ENCODE assay signal across 8 mouse cellular contexts in the genomic region with DNA sequence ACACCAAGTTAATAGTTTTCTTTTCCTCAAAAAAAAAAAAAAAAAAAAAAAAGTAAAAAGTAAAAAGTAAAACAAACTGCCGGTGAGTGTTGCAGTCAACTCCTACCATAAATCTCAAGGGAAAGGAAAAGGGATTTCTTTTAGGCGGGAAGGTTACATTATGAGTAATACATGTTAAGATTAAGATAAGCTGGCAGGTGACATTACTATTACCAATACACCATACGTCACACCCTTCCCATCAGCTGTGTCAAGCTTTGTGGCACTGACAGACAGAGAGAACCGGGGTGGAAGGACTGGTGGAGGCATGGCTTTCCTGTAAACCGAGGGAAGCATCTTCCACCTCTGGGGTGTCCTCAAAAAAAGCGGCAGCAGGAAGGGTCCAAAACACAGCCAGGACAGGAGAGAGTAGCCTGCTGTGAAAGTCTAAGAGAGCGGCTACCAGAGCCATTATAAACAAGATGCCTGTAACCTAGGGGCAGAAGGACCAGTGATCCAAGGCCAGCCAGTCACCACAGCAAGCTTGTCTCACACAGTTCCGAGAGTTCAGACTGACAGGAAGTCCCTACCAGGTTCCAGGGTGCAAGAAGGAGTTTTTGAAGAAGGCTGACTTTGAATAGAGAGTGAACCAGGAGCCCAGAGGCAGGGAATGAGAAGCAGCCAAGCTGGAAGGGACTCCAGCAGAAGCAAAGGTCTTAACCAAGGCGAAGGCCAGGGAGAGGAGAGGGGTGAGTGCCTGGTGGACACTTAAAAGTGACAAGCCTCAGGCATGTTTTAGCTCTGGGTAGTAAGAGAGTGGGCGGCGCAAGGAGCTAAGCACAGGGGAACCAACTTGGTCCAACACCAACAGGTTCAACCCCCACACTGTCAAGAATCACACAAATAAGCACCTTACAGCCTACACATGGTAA. TPM values are rescaled to one million over a fixed set of nuclear protein-coding genes. Genes with fewer than 3 reads are reported as not detected.
DNase-seq lines count a peak whose midpoint lies in the region; ATAC-seq and TF ChIP-seq lines count a peak whose summit lies in the region.

No protein-coding gene starts in this region.

- no peak for TF ChIP-seq CTCF in forebrain, postnatal 0 days (IDR thresholded peaks at IDR 0.05; ENCODE audit: low read depth)

- H3K36me3 ChIP-seq in heart, embryonic 13.5 days, result peaks cover 8% of the 10 kb centered on the region; the same call in 1 of the 2 replicates
- peaks cover 14% of the 10 kb centered on the region for H3K36me3 ChIP-seq in ES-E14 (ENCODE audit: control insufficient read depth, insufficient read depth, low read length, poor library complexity, severe bottlenecking)
- H3K36me3 ChIP-seq in forebrain, postnatal 0 days (ENCODE audit: insufficient read depth), result no peaks in the 10 kb centered on the region; the same call in 1 of the 2 replicates
- 0 out of 2 replicates have a peak, but pooled peaks cover 5% of the 10 kb centered on the region for H3K36me3 ChIP-seq in midbrain, embryonic 13.5 days

- no peak for ATAC-seq in heart, embryonic 13.5 days (ENCODE audit: extremely low read depth, insufficient number of reproducible peaks, low FRiP score, low TSS enrichment)
- no peak for ATAC-seq in forebrain, postnatal 0 days
- ATAC-seq in midbrain, embryonic 13.5 days, result no peak

- 0 out of 2 replicates have a peak overlapping the region, but pooled peaks have one; percentile 5 for H3K27ac ChIP-seq in heart, embryonic 13.5 days (replicated peaks)
- H3K27ac ChIP-seq in ES-E14 (ENCODE audit: insufficient read depth, low read depth, low read length, poor library complexity, severe bottlenecking), result peak overlapping the region; percentile 59; the same call in 1 of the 2 replicates
- no peak overlapping the region for H3K27ac ChIP-seq in forebrain, postnatal 0 days (ENCODE audit: low read depth, low read length)
- H3K27ac ChIP-seq in midbrain, embryonic 13.5 days, result no peak overlapping the region

- H3K9me3 ChIP-seq in heart, embryonic 13.5 days, result no peaks in the 10 kb centered on the region
- H3K9me3 ChIP-seq in ES-E14 (ENCODE audit: control insufficient read depth, insufficient read depth, low read depth, low read length), result no peaks in the 10 kb centered on the region
- H3K9me3 ChIP-seq in forebrain, postnatal 0 days (ENCODE audit: low read length), result no peaks in the 10 kb centered on the region
- H3K9me3 ChIP-seq in midbrain, embryonic 13.5 days, result no peaks in the 10 kb centered on the region

- in situ Hi-C loops in ES-E14 (cut with MboI; ENCODE audit: low sequenced_read_pairs in 2 of 2, unreplicated experiment in 2 of 2), result no loop called here

- intact Hi-C loops in heart, postnatal 36 days (cut with DNase I), result no loop called here
- intact Hi-C loops in gastrocnemius, postnatal 14 days (cut with DNase I; ENCODE audit: low total_unique reads), result no loop called here

- DNase-seq in heart, postnatal 36 days, result no peak
- no peak for DNase-seq in ES-E14 (ENCODE audit: low read depth, low spot score)
- no peak for DNase-seq in forebrain, postnatal 0 days
- no peak for DNase-seq in frontal cortex, postnatal 25 days (ENCODE audit: low spot score in 2 of 2)
- DNase-seq in gastrocnemius, postnatal 14 days, result no peak
- no peak for DNase-seq in frontal cortex, postnatal 10 days (ENCODE audit: low spot score in 2 of 2)

- peak overlapping the region; percentile 95 for H3K4me2 ChIP-seq in heart, embryonic 13.5 days
- peak overlapping the region; percentile 66 for H3K4me2 ChIP-seq in forebrain, postnatal 0 days (ENCODE audit: low read depth)
- peak overlapping the region; percentile 92 for H3K4me2 ChIP-seq in midbrain, embryonic 13.5 days (replicated peaks)

- H3K27me3 ChIP-seq in heart, embryonic 13.5 days (replicated peaks), result peaks cover 7% of the 10 kb centered on the region; the same call in 1 of the 2 replicates
- 0 out of 2 replicates have a peak, but pooled peaks cover 3% of the 10 kb centered on the region for H3K27me3 ChIP-seq in forebrain, postnatal 0 days (ENCODE audit: insufficient read depth, low read length)
- no peaks in the 10 kb centered on the region; the same call in 1 of the 2 replicates for H3K27me3 ChIP-seq in midbrain, embryonic 13.5 days

- 67% methylated on average over 11 of the region's 11 CpGs for WGBS in heart, embryonic 13.5 days
- WGBS in forebrain, postnatal 0 days, result 74% methylated on average over 11 of the region's 11 CpGs
- 80% methylated on average over 11 of the region's 11 CpGs for WGBS in midbrain, embryonic 13.5 days

- peak overlapping the region; percentile 95 for H3K4me3 ChIP-seq in heart, embryonic 13.5 days
- H3K4me3 ChIP-seq in ES-E14 (ENCODE audit: insufficient read depth in 1 of 2, low read depth in 1 of 2, low read length in 2 of 2, poor library complexity in 1 of 2, severe bottlenecking in 1 of 2), result peak overlapping the region; percentile 95 to 99
- H3K4me3 ChIP-seq in forebrain, postnatal 0 days (ENCODE audit: low read depth, low read length), result no peak overlapping the region
- peak overlapping the region; percentile 95 for H3K4me3 ChIP-seq in midbrain, embryonic 13.5 days (replicated peaks)

- H3K4me1 ChIP-seq in heart, embryonic 13.5 days, result peaks cover 46% of the 10 kb centered on the region
- peaks cover 9 to 14% of the 10 kb centered on the region in 2 experiments for H3K4me1 ChIP-seq in ES-E14 (ENCODE audit: control insufficient read depth in 2 of 2, insufficient read depth in 2 of 2, low read length in 2 of 2, poor library complexity in 1 of 2)
- H3K4me1 ChIP-seq in forebrain, postnatal 0 days (ENCODE audit: insufficient read depth), result peaks cover 12% of the 10 kb centered on the region
- H3K4me1 ChIP-seq in midbrain, embryonic 13.5 days (replicated peaks), result peaks cover 31% of the 10 kb centered on the region

- peak overlapping the region; percentile 96 for H3K9ac ChIP-seq in heart, embryonic 13.5 days
- peak overlapping the region; percentile 69 for H3K9ac ChIP-seq in ES-E14 (ENCODE audit: insufficient read depth, low read depth, low read length, poor library complexity, severe bottlenecking)
- no peak overlapping the region for H3K9ac ChIP-seq in forebrain, postnatal 0 days
- H3K9ac ChIP-seq in midbrain, embryonic 13.5 days (replicated peaks), result peak overlapping the region; percentile 92

TF ChIP-seq in ES-E14, 5 proteins besides CTCF, POLR2A, EP300 and RAD21:
- TF ChIP-seq ZNF384 (IDR thresholded peaks at IDR 0.05; ENCODE audit: low read depth, low read length), result no peak

RNA-seq across cellular contexts. Expression of gene N4bp1, which starts 2.2 kb away (rescaled TPM):
- 6.2 and 6.7 TPM in 2 replicates for polyA plus RNA-seq in heart, embryonic 13.5 days (2015; fragmentation: Nextera tagmentation; extraction: Ambion mirVana)
- total RNA-seq in heart, postnatal 36 days (2021), result 10 to 100 TPM; 16.9 to 17.5 TPM
- 40.1 and 40.2 TPM in 2 replicates for total RNA-seq in ES-E14 (2012; rRNA removed)
- total RNA-seq in forebrain, postnatal 0 days (2014; rRNA removed), result 14.8 and 19.4 TPM in 2 replicates
- polyA plus RNA-seq in forebrain, postnatal 0 days (2015; fragmentation: Nextera tagmentation; extraction: Ambion mirVana), result 3.0 and 4.5 TPM in 2 replicates
- polyA plus RNA-seq in midbrain, embryonic 13.5 days (2015; fragmentation: Nextera tagmentation; extraction: Ambion mirVana), result 10.7 and 11.4 TPM in 2 replicates
- total RNA-seq in gastrocnemius, postnatal 14 days (2021), result 10 to 100 TPM; 13.0 to 14.6 TPM

Comparison
In these comparisons a context has a peak if more than half of its experiments do, and no peak if none do; other contexts are left out.
1. H3K27ac ChIP-seq: peak in heart, embryonic 13.5 days (single experiment) and ES-E14 (single experiment); none in forebrain, postnatal 0 days (single experiment) and midbrain, embryonic 13.5 days (single experiment).
2. Peak in every context shown above with its lines, with median percentiles within 50 percentile points of each other: H3K4me2 ChIP-seq.